Mouse (Mus musculus) T-helper 1 cell (primary cell): ENCODE results near the gene Themis3.

Experiments
- in situ Hi-C: fragments of 300-600 bp; cut with MboI, MseI; formaldehyde crosslinking; loops from one replicate; pipeline ENCODE4 v1.15.1; 2025; ENCODE audit warnings: high pct_unique_total_duplicates

Themis3 gene

GRCm38 (mm10) chr17:66594435-66594834 lies at the start of gene Themis3:
Themis3 (minus strand) TSS chr17:66594621.
- in situ Hi-C loops = no loop called here

- in situ Hi-C loops = no loop called here
Observed at GRCm38 (mm10) chr17:66637951-66638722, 43.7 kb upstream of the Themis3 start.

- in situ Hi-C loops = no loop called here
Observed at GRCm38 (mm10) chr17:66619996-66620656, 25.7 kb upstream of the Themis3 start.

DNA sequence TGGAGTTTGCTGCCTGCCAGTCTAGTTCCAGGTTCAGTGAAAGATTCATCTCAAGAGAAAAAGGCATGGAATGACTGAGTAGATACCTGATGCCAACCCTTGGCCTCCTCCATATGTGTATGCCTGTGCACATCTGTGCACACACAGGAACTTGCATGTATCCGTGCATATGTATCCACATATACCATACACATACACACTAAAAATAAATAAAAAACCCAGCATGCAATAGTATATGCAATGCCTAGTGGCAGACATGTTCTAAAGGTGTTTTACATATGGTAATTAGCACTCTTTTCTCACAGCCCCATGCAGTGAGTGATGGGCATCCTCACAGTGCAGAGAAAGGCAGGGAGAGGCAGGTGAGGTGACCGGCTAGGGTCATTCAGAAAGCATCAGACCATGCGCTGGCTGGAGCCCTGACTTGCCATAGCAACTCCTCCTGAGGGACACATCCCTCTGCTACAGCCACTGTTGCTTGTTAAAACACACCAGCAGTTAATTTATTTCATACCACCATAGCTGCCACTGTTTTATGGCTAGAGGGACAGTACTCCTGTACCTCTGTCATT lies 24.9 kb upstream of the Themis3 start:
- in situ Hi-C loops = no loop called here

DNA sequence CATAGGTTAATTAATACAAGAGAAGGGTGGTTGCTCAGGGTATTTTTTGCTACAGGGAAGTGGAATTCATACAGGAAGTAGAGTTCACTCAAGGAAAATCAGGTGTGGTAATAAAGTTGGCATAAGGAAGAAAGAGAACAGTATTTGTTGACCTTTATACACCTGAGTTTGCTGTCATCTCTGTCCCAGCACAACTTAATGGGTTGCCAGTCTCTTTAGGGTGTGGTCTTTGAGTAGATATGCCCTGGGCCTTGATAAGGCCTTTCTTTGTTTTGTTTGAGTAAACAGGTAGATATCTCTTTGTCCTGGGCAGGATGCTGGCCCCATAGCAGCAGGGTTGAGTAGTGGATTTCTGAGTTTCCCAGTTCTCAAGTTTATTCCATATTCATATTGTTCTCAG lies 15.6 kb upstream of the Themis3 start:
- in situ Hi-C loops = no loop called here

- in situ Hi-C loops = no loop called here
Observed at GRCm38 (mm10) chr17:66604931-66605330, 10.5 kb upstream of the Themis3 start.

- in situ Hi-C loops = no loop called here
Observed at GRCm38 (mm10) chr17:66601171-66601570, 6.8 kb upstream of the Themis3 start.

- in situ Hi-C loops = no loop called here
Observed at GRCm38 (mm10) chr17:66595867-66596266, 1.4 kb upstream of the Themis3 start.

- in situ Hi-C loops = no loop called here
Observed at GRCm38 (mm10) chr17:66595256-66595655, 835 bp upstream of the Themis3 start.

- in situ Hi-C loops = no loop called here
Observed at GRCm38 (mm10) chr17:66590353-66591075, 3.9 kb downstream of the Themis3 start.

GRCm38 (mm10) chr17:66589864-66590263 lies 4.6 kb downstream of the Themis3 start:
- in situ Hi-C loops = no loop called here

DNA sequence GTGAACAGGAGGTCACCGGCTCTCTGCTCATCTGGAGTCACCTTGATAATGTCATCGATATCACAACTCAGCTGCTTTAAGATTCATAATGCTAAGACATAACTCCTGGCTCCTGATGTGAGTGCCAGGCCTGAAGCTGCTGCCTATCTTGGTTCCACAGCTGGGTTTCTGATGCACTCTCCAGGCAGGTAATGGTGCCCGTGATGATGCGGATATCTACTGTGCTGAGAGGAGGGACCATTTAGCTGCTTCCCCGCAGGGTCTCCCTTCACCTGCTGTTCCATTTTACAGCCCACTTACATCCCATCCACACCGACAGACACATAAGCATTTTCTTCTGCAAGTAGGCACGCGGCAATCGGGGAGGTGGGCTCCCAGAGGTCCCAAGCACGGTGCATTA lies 7.7 kb downstream of the Themis3 start:
- in situ Hi-C loops = no loop called here

- in situ Hi-C loops = no loop called here
Observed at GRCm38 (mm10) chr17:66586078-66586477, 8.3 kb downstream of the Themis3 start.

GRCm38 (mm10) chr17:66580990-66581389 lies 13.4 kb downstream of the Themis3 start:
- in situ Hi-C loops = no loop called here

DNA sequence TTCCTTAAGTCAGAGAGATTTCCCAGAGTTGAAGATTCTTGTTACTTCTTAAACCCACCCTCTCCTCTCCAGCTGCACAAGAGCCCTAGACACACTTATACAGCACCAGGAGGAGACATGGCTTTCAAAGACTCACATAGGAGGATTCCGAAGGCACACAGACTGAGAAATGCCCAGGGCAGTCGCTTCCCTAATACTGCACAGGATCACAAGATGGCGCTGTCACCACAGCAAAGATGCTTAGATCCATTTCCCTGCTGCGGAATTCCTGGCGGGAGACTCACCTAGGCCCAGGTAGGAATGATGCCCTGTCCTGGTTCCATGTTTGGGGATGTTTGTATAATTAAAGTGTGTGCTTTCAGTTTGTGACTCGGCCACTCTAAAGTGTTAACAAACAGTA lies 16.4 kb downstream of the Themis3 start:
- in situ Hi-C loops = no loop called here

GRCm38 (mm10) chr17:66577507-66577906 lies 16.9 kb downstream of the Themis3 start:
- in situ Hi-C loops = no loop called here

- in situ Hi-C loops = no loop called here
Observed at GRCm38 (mm10) chr17:66572677-66573060, 21.8 kb downstream of the Themis3 start.

DNA sequence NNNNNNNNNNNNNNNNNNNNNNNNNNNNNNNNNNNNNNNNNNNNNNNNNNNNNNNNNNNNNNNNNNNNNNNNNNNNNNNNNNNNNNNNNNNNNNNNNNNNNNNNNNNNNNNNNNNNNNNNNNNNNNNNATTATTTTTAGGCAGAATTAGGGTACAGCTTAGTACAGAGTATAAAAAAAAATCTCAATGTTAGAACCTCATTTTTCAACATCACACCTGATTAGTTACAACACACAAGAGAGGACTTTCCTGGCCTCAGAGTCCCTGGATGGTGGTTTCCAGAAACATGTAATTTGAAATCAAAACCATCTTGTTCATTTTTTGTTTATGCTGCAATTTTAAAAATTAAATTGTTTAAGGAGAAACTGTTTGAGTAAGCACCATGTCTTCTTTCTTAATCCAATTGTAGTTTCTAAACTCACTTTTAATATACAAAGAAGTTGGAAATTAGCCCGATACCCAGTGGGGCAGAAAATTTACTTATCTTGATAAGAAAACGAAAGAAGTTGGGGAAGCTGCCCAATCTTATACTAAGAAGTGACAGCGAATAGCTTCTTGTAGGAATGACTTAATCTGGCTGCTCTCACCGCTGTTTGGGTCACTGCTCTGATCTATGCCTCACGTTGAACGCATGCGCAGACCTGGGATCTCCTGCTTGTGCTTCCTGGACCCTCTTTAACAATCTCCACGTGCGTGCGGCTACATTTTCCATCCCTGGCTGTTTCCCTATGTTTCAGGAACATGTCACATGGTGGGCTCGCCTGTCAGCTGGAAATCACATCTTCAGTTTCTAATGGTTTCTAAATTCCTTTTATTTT lies 22.4 kb downstream of the Themis3 start:
- in situ Hi-C loops = no loop called here

DNA sequence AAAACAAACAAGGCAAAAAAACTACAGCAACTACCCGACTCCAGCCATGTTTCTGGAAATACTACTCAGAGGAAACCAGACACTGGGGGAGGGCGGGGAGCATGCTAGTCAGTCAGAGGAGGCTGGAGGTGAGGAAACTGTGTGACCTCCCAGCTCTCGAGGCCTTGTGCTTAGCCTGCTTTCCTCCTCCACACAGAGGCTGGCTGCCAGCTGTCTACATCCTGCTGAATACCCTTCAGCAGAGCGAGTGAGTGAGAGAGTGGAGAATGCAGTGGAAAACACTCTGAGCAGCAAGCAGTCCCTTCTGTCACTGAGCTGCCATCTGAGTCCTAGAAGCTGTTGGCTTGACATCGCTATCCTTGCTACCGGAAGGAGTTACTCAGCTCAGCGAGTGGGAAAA lies 30.2 kb downstream of the Themis3 start:
- in situ Hi-C loops = no loop called here

GRCm38 (mm10) chr17:66563551-66563950 lies 30.9 kb downstream of the Themis3 start:
- in situ Hi-C loops = no loop called here

DNA sequence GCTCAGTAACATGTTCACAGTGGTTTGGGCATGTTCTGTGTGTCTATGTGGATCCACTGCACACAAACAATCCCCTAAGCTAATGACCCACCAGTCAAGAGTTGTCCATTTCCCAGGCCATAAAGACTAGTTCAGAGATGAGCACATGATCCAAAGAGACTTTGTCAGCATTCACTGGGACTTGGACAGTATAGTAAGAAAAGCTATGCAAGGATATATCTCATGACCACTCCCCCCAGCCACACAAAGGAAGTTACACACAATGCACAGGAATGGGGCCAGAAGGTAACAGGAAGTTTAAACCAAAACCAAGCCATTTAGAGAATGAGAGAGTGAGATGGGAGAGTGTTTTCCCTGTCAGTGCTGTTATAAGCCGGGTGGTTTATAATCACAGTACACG lies 33.0 kb downstream of the Themis3 start:
- in situ Hi-C loops = no loop called here
